Mouse (Mus musculus): ENCODE results near the gene Kat2b. TPM values are rescaled to one million over a fixed set of nuclear protein-coding genes. Genes with fewer than 3 reads are reported as not detected.
"Not testable (repeated sequence)": the region's sequence is repeated elsewhere in the genome, so short reads cannot be mapped to it uniquely, and the experiment has no call there.

Gene Kat2b
- polyA plus RNA-seq, 1 experiment from 2014 or later: 8.6 TPM

DNA sequence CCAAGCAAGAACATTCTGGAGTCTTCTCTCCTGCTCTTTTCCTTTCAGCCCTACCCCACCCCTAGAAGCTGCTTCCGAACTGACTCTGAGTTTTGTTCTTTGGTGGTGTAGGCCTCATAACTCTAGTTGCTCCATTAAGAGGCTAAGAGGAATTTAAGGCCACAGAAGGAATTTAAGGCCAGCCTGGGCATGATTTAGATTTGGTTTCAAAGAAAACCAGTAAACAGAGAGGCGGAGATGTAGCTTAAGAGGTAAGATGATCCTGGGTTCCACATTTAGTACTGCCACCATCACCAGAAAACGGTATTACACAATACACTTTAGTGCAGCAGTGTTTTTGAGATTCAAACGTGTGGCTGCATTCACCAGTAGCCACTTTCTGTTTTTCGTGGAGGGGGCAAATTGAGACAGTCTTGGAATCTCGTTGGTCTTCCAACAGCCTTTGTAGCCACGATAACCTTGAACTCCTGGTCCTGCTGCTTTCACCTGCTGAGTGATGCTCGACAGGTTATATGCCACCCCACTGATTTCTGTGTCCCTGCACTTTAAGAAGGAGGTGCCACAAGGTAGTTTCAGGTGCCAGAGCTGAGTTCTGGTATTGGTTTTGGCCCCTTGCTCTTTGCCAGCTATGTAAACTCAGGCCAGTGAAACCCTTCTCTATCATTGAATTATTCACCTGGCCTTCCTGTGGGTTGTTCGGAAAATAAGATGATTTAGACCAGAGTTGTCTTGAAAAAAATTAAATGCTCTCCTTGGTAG lies 21.6 kb downstream of the Kat2b start:
- WGBS: 87% methylated on average over 9 of the region's 9 CpGs
- Histone ChIP-seq H3K4me2 (replicated peaks) (no peak overlapping the region), H3K4me3 (no peak overlapping the region), H3K9me3 (no peaks in the 10 kb centered on the region), H3K9ac (replicated peaks) (no peak overlapping the region), H3K27ac (replicated peaks) (no peak overlapping the region), H3K36me3 (no peaks in the 10 kb centered on the region), H3K4me1 (peaks cover 6% of the 10 kb centered on the region), H3K27me3 (no peaks in the 10 kb centered on the region)
- no peak for ATAC-seq (ENCODE audit: low FRiP score, low read depth)

DNA sequence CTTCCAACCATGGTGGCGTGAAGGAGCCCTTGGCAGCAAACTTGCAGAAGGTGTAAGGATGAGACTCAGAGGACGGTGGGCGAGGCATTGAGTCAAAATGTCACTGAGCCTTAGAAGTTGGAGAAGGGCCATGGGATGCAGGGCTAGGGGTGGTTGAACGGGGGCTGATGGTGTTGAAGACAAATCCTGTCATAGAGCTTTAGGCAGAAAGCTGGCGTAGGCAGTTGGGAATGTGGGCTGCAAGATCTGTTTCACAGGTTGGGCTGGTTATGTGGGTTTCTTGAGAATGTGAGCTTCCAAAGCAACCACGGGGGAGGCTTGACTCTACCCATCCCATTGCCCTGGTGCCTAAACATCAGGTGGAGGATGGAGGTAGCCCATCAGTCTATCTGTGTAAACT lies 23.4 kb downstream of the Kat2b start:
- no peaks in the 10 kb centered on the region for H3K9me3 ChIP-seq
- no peak overlapping the region for H3K4me3 ChIP-seq
- no peaks in the 10 kb centered on the region for H3K27me3 ChIP-seq
- no peaks in the 10 kb centered on the region for H3K36me3 ChIP-seq
- no peak for ATAC-seq (ENCODE audit: low FRiP score, low read depth)
- peaks cover 6% of the 10 kb centered on the region for H3K4me1 ChIP-seq
- H3K4me2 ChIP-seq (replicated peaks): no peak overlapping the region
- no peak overlapping the region for H3K9ac ChIP-seq (replicated peaks)
- WGBS: 89% methylated on average over 6 of the region's 6 CpGs
- H3K27ac ChIP-seq (replicated peaks): no peak overlapping the region

DNA sequence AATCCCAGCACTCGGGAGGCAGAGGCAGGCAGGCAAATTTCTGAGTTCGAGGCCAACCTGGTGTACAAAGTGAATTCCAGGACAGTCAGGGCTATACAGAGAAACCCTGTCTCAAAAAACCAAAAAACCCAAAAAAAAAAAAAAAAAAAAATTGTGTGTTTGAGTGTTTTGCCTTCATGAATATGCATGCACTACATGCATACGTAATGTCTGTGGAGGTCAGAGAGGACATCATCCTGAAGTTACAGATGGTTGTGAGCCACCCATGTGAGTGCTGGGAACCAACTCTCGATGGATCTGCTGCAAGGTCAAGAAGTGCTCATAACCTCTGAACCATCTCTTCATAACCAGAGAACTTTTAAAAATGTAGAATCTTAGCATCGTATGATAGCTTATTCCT lies 25.2 kb downstream of the Kat2b start:
- Histone ChIP-seq H3K9me3 (no peaks in the 10 kb centered on the region), H3K4me1 (peaks cover 9% of the 10 kb centered on the region), H3K9ac (replicated peaks) (no peak overlapping the region), H3K4me2 (replicated peaks) (no peak overlapping the region), H3K4me3 (no peak overlapping the region), H3K36me3 (no peaks in the 10 kb centered on the region), H3K27me3 (no peaks in the 10 kb centered on the region), H3K27ac (replicated peaks) (no peak overlapping the region)
- no peak for ATAC-seq (ENCODE audit: low FRiP score, low read depth)
- 93% methylated on average over 5 of the region's 5 CpGs for WGBS

DNA sequence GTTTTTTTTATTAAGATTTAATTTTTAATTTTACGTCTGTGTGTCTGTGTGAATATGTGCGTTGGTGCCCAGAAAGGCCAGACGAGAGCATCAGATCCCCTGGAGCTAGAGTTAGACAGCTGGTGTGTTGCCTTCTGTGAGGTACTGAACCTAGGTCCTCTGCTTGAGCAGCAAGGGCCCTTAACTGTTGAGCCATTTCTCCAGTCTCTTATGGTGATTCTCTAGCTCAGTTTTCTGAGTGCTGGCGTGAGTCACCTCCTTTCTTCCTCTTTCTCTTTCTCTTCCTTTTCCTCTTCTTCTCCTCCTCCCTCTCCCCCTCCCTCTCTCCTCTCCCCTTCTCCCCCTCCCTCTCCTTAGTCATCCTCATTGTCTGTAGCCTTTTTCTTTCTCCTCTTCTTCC lies 27.9 kb downstream of the Kat2b start:
- Histone ChIP-seq H3K4me1 (peaks cover 10% of the 10 kb centered on the region), H3K36me3 (no peaks in the 10 kb centered on the region), H3K27me3 (no peaks in the 10 kb centered on the region), H3K4me3 (no peak overlapping the region), H3K4me2 (replicated peaks) (no peak overlapping the region), H3K9me3 (no peaks in the 10 kb centered on the region), H3K9ac (replicated peaks) (no peak overlapping the region), H3K27ac (replicated peaks) (no peak overlapping the region)
- WGBS: 84% methylated on average over 4 of the region's 4 CpGs
- no peak for ATAC-seq (ENCODE audit: low FRiP score, low read depth)

DNA sequence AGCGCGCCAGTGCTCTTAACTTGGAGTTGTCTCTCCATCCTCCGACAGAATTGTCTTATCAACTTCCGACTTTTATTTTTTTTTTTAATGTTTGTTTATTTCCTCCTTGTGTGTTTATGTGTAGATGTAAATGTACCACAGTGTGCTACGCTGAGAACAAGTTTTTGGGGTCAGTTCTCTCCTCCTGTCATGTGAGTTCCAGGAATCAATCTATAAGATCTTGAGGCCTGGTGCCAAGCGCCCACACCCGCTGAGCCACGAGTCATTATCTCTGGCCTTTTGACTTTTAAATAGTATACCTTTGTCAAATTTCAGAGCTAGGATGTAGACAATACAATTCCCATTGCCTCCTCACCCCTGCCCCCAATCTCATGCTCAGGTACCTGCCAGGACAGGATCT lies 28.9 kb downstream of the Kat2b start:
- Histone ChIP-seq H3K4me3 (no peak overlapping the region), H3K9me3 (no peaks in the 10 kb centered on the region), H3K9ac (replicated peaks) (no peak overlapping the region), H3K4me2 (replicated peaks) (no peak overlapping the region), H3K27ac (replicated peaks) (peak overlapping the region; percentile 52; the same call in 1 of the 2 replicates), H3K36me3 (no peaks in the 10 kb centered on the region), H3K27me3 (no peaks in the 10 kb centered on the region), H3K4me1 (peaks cover 10% of the 10 kb centered on the region)
- 91% methylated on average over 8 of the region's 8 CpGs for WGBS
- no peak for ATAC-seq (ENCODE audit: low FRiP score, low read depth)

DNA sequence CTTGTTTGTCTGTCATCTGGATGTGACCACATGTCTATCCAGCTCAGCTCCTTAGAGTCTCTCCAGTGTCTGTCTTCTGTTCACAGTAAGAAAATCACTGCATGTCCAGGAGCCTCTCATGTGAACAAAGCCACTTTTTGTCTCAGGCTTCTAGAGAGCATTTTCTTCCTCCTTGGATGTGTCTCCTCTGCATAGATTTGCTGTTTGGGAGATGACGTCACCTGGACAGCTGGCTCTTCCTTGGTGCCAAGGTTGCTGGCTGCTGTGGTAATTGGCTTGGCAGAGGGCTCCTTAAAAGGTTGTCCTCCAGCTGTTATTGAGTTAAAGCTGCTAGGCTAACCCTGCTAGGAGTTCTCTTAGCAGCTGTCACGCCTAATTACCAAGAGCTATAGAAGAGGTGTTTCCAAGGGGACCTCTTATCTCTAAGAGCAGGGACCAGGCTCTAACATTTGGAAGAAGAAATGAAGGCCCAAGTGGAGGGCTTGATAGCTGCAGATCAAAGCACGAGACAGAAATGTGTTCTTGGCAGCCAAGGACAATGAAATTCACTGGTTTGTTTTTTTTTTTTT lies 29.7 kb downstream of the Kat2b start:
- H3K27me3 ChIP-seq: no peaks in the 10 kb centered on the region
- no peak overlapping the region for H3K4me2 ChIP-seq (replicated peaks)
- no peak overlapping the region for H3K9ac ChIP-seq (replicated peaks)
- ATAC-seq (ENCODE audit: low FRiP score, low read depth): peak; percentile 91
- H3K36me3 ChIP-seq: no peaks in the 10 kb centered on the region
- H3K4me1 ChIP-seq: peaks cover 10% of the 10 kb centered on the region
- 30% methylated on average over 3 of the region's 3 CpGs for WGBS
- no peak overlapping the region for H3K4me3 ChIP-seq
- no peaks in the 10 kb centered on the region for H3K9me3 ChIP-seq
- peak overlapping the region; percentile 52 for H3K27ac ChIP-seq (replicated peaks)

DNA sequence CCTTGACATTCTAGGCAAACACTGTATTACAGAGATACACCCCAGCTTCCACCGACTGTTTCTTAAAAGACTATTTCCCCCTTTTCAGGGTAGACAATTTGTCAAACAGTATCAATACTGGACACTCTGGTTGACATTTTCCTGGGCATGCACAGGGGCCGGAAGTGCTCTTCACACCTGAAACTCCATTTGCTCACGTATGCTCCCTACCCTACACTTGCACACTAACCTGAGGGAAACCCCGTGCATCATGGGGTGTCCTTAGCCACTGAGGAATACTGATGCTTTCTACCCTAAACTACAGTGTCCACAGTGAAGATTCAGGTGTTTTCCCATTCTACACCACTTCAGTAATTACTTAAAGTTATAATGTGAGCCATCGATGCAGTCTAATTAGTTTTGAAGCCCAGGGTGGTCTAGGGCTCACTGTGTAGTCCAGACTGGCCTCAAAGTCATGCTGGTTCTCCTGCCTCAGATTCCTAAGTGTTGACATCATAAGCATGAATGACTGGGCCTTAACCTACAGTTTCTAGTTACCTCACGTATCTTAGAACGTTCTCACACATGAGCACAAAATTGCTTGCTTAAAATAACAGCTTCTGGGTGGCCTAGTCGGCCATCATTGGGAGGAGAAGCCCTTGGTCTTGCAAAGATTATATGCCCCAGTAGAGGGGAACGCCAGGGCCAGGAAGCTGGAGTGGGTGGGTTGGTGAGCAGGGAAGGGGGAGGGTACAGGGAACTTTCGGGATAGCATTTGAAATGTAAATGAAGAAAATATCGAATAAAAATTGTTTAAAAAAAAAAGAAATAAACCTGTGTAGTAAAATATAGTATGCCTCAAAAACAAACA lies 30.5 kb downstream of the Kat2b start:
- Histone ChIP-seq H3K9ac (replicated peaks) (no peak overlapping the region), H3K9me3 (no peaks in the 10 kb centered on the region), H3K27ac (replicated peaks) (no peak overlapping the region), H3K36me3 (no peaks in the 10 kb centered on the region), H3K4me2 (replicated peaks) (no peak overlapping the region), H3K4me1 (peaks cover 10% of the 10 kb centered on the region), H3K4me3 (no peak overlapping the region), H3K27me3 (no peaks in the 10 kb centered on the region)
- no peak for ATAC-seq (ENCODE audit: low FRiP score, low read depth)
- WGBS: 88% methylated on average over 11 of the region's 11 CpGs

DNA sequence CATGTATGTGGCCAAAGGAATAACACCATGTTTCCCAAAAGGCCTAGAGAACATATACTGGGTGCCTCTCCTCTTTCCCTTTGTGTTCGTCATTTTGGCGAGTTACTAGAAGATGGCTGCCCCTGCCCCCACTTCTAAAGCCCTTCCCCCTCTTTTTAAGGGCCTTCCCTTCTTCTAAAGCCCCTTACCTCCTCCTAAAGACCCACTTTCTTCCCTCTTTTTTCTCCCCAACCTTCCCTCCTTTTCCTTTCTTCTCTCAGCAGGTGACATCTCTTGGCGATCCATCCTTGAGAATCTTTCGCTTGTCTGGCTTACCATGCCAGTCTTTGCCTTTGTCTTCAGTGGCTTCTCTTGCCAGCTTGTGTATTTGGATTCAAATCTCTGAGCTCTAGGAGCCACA lies 31.9 kb downstream of the Kat2b start:
- Histone ChIP-seq H3K27ac (replicated peaks) (no peak overlapping the region), H3K4me2 (replicated peaks) (no peak overlapping the region), H3K9me3 (no peaks in the 10 kb centered on the region), H3K36me3 (no peaks in the 10 kb centered on the region), H3K27me3 (no peaks in the 10 kb centered on the region), H3K9ac (replicated peaks) (no peak overlapping the region), H3K4me1 (peaks cover 10% of the 10 kb centered on the region), H3K4me3 (no peak overlapping the region)
- no peak for ATAC-seq (ENCODE audit: low FRiP score, low read depth)
- 89% methylated on average over 4 of the region's 4 CpGs for WGBS

DNA sequence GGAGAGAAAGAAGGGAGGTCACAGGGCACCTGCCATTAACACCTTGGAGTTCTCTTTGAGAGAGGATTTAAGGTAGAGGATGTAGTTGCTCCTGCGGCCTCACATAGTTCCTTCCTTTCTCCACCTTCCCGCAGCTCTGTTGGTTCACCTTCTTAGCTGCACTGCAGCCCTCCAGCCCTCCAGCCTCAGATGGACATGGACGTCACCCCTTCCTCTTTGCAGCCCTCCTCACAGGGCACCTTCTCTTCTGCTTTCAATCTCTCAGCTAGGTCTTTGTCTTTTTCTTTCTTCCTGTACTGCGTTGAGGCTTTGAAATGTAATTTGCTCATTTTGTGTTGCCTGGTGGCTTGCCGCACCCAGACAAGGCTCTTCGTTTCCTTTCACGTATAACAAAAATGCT lies 36.6 kb downstream of the Kat2b start:
- H3K9me3 ChIP-seq; H3K4me1 ChIP-seq; H3K27me3 ChIP-seq; H3K27ac ChIP-seq (replicated peaks); H3K9ac ChIP-seq (replicated peaks); H3K36me3 ChIP-seq; ATAC-seq (ENCODE audit: low FRiP score, low read depth); H3K4me2 ChIP-seq (replicated peaks); H3K4me3 ChIP-seq: not testable (repeated sequence)
- no CpG with 5 or more reads among the region's 7 CpGs for WGBS

DNA sequence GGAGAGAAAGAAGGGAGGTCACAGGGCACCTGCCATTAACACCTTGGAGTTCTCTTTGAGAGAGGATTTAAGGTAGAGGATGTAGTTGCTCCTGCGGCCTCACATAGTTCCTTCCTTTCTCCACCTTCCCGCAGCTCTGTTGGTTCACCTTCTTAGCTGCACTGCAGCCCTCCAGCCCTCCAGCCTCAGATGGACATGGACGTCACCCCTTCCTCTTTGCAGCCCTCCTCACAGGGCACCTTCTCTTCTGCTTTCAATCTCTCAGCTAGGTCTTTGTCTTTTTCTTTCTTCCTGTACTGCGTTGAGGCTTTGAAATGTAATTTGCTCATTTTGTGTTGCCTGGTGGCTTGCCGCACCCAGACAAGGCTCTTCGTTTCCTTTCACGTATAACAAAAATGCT lies 39.4 kb downstream of the Kat2b start:
- not testable (repeated sequence) for H3K36me3 ChIP-seq; H3K27ac ChIP-seq (replicated peaks); H3K4me3 ChIP-seq; H3K9ac ChIP-seq (replicated peaks); H3K27me3 ChIP-seq; H3K4me1 ChIP-seq; H3K4me2 ChIP-seq (replicated peaks); ATAC-seq (ENCODE audit: low FRiP score, low read depth); H3K9me3 ChIP-seq
- no CpG with 5 or more reads among the region's 7 CpGs for WGBS

DNA sequence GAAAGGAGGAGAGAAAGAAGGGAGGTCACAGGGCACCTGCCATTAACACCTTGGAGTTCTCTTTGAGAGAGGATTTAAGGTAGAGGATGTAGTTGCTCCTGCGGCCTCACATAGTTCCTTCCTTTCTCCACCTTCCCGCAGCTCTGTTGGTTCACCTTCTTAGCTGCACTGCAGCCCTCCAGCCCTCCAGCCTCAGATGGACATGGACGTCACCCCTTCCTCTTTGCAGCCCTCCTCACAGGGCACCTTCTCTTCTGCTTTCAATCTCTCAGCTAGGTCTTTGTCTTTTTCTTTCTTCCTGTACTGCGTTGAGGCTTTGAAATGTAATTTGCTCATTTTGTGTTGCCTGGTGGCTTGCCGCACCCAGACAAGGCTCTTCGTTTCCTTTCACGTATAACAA lies 42.3 kb downstream of the Kat2b start:
- peaks cover 12% of the 10 kb centered on the region; the same call in 1 of the 2 replicates for H3K36me3 ChIP-seq
- H3K9ac ChIP-seq (replicated peaks); ATAC-seq (ENCODE audit: low FRiP score, low read depth); H3K9me3 ChIP-seq; H3K4me3 ChIP-seq; H3K4me1 ChIP-seq; H3K27ac ChIP-seq (replicated peaks); H3K27me3 ChIP-seq; H3K4me2 ChIP-seq (replicated peaks): not testable (repeated sequence)
- no CpG with 5 or more reads among the region's 7 CpGs for WGBS

DNA sequence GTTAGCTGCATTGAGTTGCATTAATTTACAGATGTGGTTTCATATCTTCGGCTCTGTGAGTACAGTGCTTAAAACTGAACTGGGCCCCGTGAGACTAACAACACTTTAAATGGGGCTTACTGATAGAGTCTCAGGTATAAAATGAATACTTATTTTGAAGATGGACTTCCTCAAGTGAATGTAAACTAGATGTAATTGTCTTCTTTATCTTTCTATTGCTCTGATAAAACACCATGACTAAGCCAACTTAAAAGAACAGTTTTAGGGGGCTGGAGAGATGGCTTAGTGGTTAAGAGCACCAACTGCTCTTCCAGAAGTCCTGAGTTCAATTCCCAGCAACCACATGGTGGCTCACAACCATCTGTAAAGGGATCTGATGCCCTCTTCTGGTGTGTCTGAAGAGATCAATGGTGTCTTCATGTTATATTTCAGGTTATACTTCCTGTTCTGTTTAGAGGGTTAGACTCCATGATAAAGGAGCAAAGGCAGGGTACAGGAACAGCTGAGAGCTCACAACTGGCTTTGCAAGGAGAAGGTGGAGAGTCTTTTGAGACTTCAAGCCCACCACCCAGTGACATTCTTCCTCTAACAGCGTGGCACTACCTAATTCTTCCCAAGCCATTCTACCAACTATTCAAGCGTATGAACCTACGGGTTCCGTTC lies 50.8 kb downstream of the Kat2b start:
- WGBS: 91% methylated on average over 6 of the region's 6 CpGs
- H3K27me3 ChIP-seq: no peaks in the 10 kb centered on the region
- H3K9ac ChIP-seq (replicated peaks): no peak overlapping the region
- H3K9me3 ChIP-seq: no peaks in the 10 kb centered on the region
- H3K4me2 ChIP-seq (replicated peaks): no peak overlapping the region
- H3K36me3 ChIP-seq: no peaks in the 10 kb centered on the region
- no peak overlapping the region for H3K4me3 ChIP-seq
- H3K4me1 ChIP-seq: no peaks in the 10 kb centered on the region
- H3K27ac ChIP-seq (replicated peaks): no peak overlapping the region
- ATAC-seq (ENCODE audit: low FRiP score, low read depth): no peak

All from midbrain, embryonic 12.5 days (tissue).